Mouse (Mus musculus): Measurements from ENCODE around the gene Fam160b1. TPM values are rescaled to one million over a fixed set of nuclear protein-coding genes. Genes with fewer than 3 reads are reported as not detected.

The Fam160b1 gene
- total RNA-seq, 1 experiment from 2014 or later = 22.4 TPM

- ATAC-seq (replicated peaks; ENCODE audit: low read depth, poor library complexity, severe bottlenecking) = peak; percentile 47
Measured at GRCm38 (mm10) chr19:57413170-57413569, 52.7 kb downstream of the Fam160b1 start.

GRCm38 (mm10) chr19:57413918-57414317 lies 53.4 kb downstream of the Fam160b1 start:
- ATAC-seq (replicated peaks; ENCODE audit: low read depth, poor library complexity, severe bottlenecking) = no peak

- ATAC-seq (replicated peaks; ENCODE audit: low read depth, poor library complexity, severe bottlenecking) = no peak
Measured at GRCm38 (mm10) chr19:57415031-57415807, 54.7 kb downstream of the Fam160b1 start.

GRCm38 (mm10) chr19:57417800-57418580 lies 57.5 kb downstream of the Fam160b1 start:
- ATAC-seq (replicated peaks; ENCODE audit: low read depth, poor library complexity, severe bottlenecking) = no peak

GRCm38 (mm10) chr19:57423402-57423801 lies 62.9 kb downstream of the Fam160b1 start:
- no peak for ATAC-seq (replicated peaks; ENCODE audit: low read depth, poor library complexity, severe bottlenecking)

- ATAC-seq (replicated peaks; ENCODE audit: low read depth, poor library complexity, severe bottlenecking) = no peak
Measured at GRCm38 (mm10) chr19:57425296-57425695, 64.8 kb downstream of the Fam160b1 start.

- ATAC-seq (replicated peaks; ENCODE audit: low read depth, poor library complexity, severe bottlenecking) = no peak
Measured at GRCm38 (mm10) chr19:57426841-57427240, 66.4 kb downstream of the Fam160b1 start.

GRCm38 (mm10) chr19:57427756-57428438 lies 67.4 kb downstream of the Fam160b1 start:
- no peak for ATAC-seq (replicated peaks; ENCODE audit: low read depth, poor library complexity, severe bottlenecking)

- no peak for ATAC-seq (replicated peaks; ENCODE audit: low read depth, poor library complexity, severe bottlenecking)
Measured at GRCm38 (mm10) chr19:57428641-57429040, 68.2 kb downstream of the Fam160b1 start.

GRCm38 (mm10) chr19:57429926-57430325 lies 69.4 kb downstream of the Fam160b1 start:
- no peak for ATAC-seq (replicated peaks; ENCODE audit: low read depth, poor library complexity, severe bottlenecking)

GRCm38 (mm10) chr19:57431476-57431875 lies 71.0 kb downstream of the Fam160b1 start:
- no peak for ATAC-seq (replicated peaks; ENCODE audit: low read depth, poor library complexity, severe bottlenecking)

- ATAC-seq (replicated peaks; ENCODE audit: low read depth, poor library complexity, severe bottlenecking) = no peak
Measured at GRCm38 (mm10) chr19:57434024-57434423, 73.5 kb downstream of the Fam160b1 start.

- no peak for ATAC-seq (replicated peaks; ENCODE audit: low read depth, poor library complexity, severe bottlenecking)
Measured at GRCm38 (mm10) chr19:57436586-57437021, 76.1 kb downstream of the Fam160b1 start.

GRCm38 (mm10) chr19:57437042-57437441 lies 76.6 kb downstream of the Fam160b1 start:
- ATAC-seq (replicated peaks; ENCODE audit: low read depth, poor library complexity, severe bottlenecking) = no peak

Other genes with a start within 250 kb of the Fam160b1 start
- 11.7 and 20.1 TPM in 2 replicates for gene Ablim1, start 45.8 kb upstream of the Fam160b1 start, total RNA-seq (2017)
- 20.1 and 20.6 TPM in 2 replicates for gene Trub1, start 92.2 kb downstream of the Fam160b1 start, total RNA-seq (2017)